Mouse (Mus musculus) urinary bladder, adult 2 months (tissue): ENCODE data around the gene Dock1. TPM values are rescaled to one million over a fixed set of nuclear protein-coding genes. Genes with fewer than 3 reads are reported as not detected.

ENCODE experiments used
- DNase-seq: peaks from one replicate; pipeline ENCODE4 v3.0.0; 2022; ENCODE audit warnings: low spot score
- polyA plus RNA-seq: library from polyadenylated mRNA; depleted of rRNA; stranded (reverse); fragments of >200 nt; gene quantifications from 2 replicates; pipeline ENCODE4 v1.2.3, GENCODE M21; 2012

Gene Dock1
- polyA plus RNA-seq, 1 experiment: 16.7 TPM

DNA sequence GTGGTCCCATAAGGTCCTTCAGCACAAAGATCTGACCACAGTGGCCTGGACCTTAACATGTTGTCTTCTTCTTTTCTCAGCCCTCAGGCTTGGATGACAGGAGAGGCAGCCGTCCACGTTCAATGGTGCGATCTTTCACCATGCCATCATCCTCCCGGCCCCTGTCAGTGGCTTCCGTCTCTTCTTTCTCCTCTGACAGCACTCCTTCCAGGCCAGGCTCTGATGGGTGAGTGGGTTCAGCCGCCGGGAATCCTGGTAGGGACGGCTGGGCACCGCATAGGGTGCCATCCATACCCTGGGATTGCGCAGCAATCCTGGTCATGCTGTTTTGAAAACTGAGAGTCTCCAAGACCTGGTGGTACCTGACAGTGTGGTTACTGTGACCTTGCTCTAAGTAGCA, 487.9 kb downstream of the Dock1 start:
- DNase-seq: no peak

DNA sequence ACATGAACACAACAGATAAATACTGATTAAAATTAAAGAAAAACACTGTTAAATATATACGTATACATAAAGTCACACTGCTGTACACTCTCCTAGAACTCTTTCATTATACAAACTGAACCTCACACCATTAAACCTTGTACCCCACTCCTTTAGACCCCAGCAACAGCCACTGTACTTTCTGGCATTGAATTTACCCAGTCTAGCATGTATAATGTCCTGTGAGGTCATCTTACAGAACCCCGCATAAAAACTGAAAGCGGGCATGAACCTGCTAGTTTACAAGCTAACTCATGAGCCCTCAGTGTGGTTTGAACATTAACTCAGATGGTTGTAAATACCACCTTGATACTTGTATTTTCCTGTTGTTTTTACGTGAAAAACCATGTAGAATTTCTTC, 489.2 kb downstream of the Dock1 start:
- no peak for DNase-seq

DNA sequence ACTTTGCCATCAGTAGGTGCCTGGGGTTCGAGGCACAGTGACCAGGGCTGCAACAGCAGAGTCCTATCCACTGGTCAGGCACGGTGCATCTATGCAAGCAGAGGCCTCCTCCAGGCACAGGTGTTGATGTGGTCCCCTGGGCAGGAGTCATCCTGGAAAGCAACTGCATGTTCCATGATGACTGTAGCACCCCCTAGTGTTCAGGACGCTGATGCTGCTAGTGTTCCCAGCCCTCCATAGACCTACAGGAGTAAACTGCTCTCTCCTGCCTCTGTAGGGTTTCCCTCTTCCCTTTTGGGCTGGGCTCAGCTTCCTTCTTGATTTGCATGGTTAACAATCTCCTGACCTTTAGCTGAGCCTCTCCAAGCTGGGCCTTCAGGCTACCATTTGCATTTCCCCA, 494.7 kb downstream of the Dock1 start:
- DNase-seq: no peak

DNA sequence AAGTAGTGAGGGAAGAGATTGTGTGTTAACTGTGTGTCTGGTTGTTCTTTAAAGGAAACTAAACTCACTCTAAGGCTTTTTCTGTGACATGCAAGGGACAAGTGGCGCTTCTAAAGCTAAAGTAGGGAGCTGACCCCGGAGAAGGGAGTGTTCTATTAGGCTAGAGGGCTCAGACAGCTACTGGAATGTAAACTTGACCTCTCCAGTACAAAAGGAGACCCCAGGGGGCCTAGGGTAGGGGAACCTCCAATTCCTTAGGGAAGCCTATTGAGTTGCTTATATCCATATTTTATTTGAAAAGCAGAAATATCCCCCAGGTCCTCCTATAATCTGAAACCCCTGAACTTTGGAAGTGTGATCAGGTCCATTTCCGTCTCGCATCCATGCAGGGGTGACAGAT, 499.5 kb downstream of the Dock1 start:
- no peak for DNase-seq

DNA sequence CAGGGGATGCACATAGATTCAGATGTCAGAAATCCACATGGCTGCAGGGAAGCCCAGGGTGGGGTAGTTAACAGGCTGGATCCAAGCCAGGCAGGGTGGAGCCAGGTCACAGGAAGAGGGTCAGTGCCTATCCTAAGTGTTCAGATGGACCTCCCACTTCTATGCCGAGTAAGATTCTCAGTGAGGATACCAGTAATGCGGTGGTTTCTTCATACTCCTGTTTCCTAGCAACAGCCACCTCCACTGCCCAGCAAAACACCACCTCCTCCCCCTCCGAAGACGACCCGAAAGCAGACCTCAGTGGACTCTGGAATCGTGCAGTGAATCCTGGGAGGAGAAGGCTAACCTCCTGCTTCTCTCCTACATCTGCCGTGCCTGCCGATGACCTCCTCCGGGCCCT, 501.8 kb downstream of the Dock1 start:
- DNase-seq: no peak

DNA sequence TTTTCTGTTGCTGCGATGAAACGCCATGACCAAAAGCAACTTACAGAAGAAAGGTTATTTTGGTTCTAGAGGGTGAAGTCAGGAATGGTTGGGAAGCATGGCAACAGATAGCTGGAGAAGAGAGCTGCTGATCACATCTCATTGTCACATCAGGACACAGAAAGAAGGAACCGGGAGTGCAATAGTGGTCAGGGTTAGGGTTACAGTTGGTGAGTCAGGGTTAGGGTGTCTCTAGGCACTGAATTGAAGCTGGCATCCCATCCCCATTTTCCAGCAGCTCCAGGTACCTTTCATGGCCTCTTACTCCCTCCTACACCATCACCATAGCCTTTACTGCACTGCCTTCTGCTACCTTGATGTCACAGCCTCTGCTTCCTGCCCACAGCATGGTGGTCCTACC, 523.7 kb downstream of the Dock1 start:
- no peak for DNase-seq

DNA sequence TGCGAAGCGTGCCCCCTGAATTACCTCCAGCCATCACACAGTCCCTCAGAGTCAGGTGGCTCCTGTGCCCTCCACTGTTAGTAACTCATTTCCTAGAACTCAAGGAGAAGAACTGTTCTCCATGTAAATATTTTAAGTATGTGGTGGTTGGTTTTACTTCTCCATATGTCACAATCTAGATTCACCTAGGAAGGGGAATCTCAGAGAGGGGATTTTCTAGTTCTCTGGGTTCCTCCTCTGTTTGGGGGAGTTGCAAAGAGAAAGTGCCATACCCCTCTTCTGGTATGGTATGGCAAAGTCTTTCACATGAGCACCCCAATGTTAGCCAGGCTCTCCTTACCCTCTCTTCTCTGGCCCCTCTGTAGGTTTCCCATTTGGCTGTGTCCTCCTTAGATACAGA, 525.2 kb downstream of the Dock1 start:
- DNase-seq: no peak

DNA sequence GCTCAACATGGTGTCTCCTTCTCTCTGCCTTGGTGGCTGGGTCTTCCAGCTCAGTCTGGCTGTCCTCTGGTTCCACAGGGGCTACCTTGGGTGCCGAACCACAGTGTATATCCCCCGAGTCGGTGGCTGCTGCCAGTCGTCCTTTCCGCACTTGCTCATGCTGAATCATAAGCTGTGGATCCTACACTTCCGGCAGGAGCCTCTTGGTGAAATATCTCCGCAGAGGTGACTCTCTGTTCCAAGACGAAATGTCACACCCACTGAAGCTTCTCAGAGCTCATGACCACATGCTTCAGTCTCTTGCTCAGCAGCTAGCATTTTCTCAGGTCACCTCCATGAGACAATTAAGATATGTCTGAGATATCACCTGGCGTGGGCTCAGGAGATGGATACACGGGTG, 526.4 kb downstream of the Dock1 start:
- DNase-seq: no peak

DNA sequence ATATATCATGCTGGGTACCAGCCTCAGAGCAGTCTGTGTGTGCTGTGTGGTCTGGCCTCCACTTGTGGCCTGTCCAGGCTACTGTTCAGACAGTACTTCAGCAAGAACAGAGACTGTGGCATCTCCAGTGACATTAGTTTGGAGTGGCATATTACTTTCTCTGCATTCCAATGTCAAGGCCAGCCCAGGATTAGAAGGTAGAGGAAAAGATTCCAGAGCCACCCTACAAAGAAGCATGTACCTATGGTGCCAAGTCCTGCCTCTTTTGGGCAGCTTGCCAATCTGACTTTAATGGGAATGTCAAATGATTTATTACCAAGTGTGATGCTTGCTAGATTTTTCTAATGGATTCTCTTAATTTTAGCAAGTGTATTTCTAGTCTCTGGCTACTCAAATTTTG, 533.5 kb downstream of the Dock1 start:
- no peak for DNase-seq

DNA sequence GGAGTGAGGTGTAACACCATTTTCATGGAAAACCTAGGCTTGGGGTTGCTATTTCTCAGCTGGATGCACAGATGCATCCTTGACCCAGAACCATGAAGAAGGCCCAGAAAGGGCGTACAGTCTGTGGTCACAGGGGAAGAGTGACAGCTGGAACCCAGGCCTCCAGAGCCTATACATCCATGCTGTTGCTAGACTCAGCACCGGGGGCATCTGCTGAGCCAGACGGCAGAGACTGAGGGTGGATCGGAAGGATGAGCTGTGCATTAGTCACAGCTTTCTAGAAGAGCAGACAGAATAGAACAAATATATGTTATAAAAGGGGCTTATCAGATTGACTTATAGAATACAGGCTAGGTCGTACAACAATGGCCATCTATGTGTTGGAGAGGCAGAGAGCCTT, 534.7 kb downstream of the Dock1 start:
- DNase-seq: no peak

DNA sequence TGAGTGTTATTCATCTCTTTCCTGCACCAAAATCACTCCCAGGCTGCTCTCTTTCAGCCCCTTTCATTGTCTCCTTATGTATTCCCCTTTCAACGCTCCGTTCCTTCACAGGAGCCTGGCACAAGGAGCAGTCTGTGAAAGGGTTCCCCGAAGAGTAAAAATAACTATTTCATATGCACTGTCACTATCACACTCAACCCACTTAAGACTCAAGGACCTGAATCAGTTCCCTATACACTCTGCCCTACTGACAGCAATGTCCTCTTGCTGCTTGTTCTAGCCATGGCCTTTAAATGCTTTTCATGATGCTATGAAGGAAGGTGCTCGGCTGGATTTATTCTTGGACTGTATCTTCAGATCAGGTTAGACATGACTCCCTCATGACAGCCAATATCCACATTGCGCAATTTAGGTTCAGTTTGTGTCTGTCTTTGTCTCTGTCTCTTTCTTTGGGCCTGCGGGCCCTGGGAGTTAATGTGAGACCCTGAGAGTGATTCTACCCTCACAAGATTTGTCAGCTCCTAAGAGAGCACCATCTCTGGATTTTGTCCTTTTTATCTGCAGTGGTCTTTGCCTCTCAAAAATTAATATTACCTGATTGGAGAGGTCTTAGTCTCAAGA, 538.6 kb downstream of the Dock1 start:
- DNase-seq: no peak

DNA sequence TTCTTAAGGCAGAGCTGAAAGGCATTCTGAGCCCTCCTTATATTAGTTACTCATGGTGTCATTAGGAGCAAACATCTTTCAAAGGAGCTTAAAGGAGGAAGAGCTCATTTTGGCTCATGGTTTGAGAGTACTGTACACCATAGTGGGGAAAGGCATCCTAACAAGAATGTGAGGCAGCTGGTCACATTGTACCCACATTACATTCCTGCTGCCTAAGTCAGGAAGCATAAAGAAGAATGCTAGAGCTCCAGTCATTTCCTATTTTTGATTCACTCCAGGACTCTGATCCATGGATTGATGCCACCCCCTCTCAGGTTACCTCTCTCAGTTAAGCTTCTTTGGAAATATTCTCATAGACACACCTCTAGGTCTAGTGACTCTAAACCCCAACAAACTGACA, 539.8 kb downstream of the Dock1 start:
- no peak for DNase-seq

DNA sequence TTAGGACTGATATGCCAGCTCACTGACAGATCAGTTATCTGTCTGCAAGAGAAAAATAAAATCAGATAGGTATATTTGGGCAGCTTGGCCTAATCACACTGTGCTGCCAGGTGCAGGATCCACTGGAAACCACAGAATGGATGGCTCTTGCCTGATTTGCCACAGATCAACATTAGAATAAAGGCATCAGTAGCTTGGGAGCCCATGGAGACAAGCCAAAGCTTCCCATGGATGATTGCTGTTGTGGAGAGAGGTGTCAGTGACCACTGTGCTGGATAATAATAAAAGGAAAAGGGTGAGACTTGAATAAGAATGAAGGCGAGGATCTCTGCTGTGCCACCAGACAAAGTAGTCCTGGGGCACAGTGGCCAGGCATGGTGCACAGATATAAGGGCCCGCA, 540.4 kb downstream of the Dock1 start:
- DNase-seq: no peak

DNA sequence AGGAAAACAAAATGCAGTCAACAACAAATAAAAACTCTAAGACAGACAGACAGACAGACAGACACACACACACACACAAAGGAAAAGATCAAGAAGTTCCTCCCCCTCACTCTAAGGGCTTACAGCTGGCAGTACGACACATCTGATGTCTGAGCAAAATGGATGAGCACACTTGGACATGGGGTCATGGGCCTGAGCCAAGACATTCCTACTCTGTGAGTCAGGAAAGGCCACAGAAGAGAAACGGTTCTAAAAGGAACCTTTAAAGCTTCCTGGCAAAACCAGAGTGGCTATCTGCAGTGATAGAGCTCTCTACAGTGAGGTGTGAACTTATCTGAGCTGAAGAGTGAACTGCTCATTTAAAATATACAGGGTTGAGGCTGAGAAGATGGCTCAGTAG, 542.1 kb downstream of the Dock1 start:
- DNase-seq: no peak

DNA sequence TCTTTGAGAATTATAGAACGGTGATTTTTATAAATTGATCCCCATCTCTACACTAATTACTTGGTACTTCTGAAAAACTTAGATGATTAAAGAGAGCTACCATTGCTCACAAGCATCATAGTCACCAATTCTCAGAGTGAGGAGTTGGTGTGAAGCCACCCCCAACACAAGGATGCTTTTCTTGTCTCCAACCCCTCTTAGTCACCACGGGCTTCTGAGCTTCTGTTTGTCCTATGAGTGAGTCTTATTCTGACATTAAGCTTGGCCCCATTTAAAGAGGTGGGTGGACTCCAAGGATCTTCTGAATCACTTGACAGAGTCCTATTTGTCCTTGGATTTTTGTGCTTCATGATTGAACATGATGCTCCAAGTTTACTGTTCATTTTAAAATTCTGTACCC, 551.0 kb downstream of the Dock1 start:
- no peak for DNase-seq
